Mouse (Mus musculus): Measurements from ENCODE around the gene Capn9.

- 0 out of 2 replicates have a peak, but pooled peaks have one; percentile 3 for TF ChIP-seq POLR2A (IDR thresholded peaks at IDR 0.05; ENCODE audit: borderline replicate concordance, extremely low read depth, insufficient read depth, insufficient read length, poor library complexity, severe bottlenecking)
- peak; percentile 94 for TF ChIP-seq CTCF (IDR thresholded peaks at IDR 0.05; ENCODE audit: borderline replicate concordance, extremely low read depth, insufficient read depth, insufficient read length)
Observed at GRCm38 (mm10) chr8:124617266-124617869, 41.5 kb downstream of the Capn9 start.

Measured in brain, embryonic 14.5 days (tissue).